Mouse (Mus musculus): ENCODE measurements around the gene Ilf3.

- TF ChIP-seq CTCF (IDR thresholded peaks at IDR 0.05; ENCODE audit: low read depth, low read length) = no peak
- TF ChIP-seq POLR2A (IDR thresholded peaks at IDR 0.05; ENCODE audit: extremely low read depth, insufficient read depth, low read length) = no peak
Measured at GRCm38 (mm10) chr9:21336491-21336890, 31.2 kb upstream of the Ilf3 start.
